Mouse (Mus musculus) midbrain, postnatal 0 days (tissue): ENCODE measurements around the gene Slc7a15. TPM values are rescaled to one million over a fixed set of nuclear protein-coding genes. Genes with fewer than 3 reads are reported as not detected.
A peak's percentile ranks its signal among the peaks of the same experiment; 100 is the strongest.

Experiments used
- ATAC-seq: fragments of 200-750 bp; cut with Nextera tagmentation; 2 replicates; pipeline ENCODE4 v1.8.0; 2017; ENCODE audit warnings: moderate number of reproducible peaks, mild to moderate bottlenecking, moderate TSS enrichment, moderate library complexity; ENCODE audit not compliant: low FRiP score
- DNase-seq: peaks from one replicate; pipeline ENCODE4 v3.0.0-alpha.2; 2015; ENCODE audit warnings: low spot score
- H3K27ac ChIP-seq: fragments of 300-500 bp; sonication (generic); 2 replicates; pipeline ENCODE4 v1.5.1; 2014; ENCODE audit warnings: low read depth, mild to moderate bottlenecking, low read length, mixed read lengths
- H3K27me3 ChIP-seq: fragments of 300-500 bp; sonication (generic); 2 replicates; pipeline ENCODE4 v1.6.1; 2014; ENCODE audit warnings: low read length, control low read depth, mixed read lengths; ENCODE audit not compliant: insufficient read depth
- H3K36me3 ChIP-seq: fragments of 300-500 bp; sonication (generic); 2 replicates; pipeline ENCODE4 v1.6.1; 2014; ENCODE audit warnings: low read length, control low read depth, mixed read lengths; ENCODE audit not compliant: insufficient read depth
- H3K4me1 ChIP-seq: fragments of 300-500 bp; sonication (generic); 2 replicates; pipeline ENCODE4 v1.6.1; 2014; ENCODE audit warnings: mild to moderate bottlenecking, control low read depth, antibody characterized with exemption, low read length, mixed read lengths; ENCODE audit not compliant: insufficient read depth
- H3K4me2 ChIP-seq: fragments of 300-500 bp; sonication (generic); 2 replicates; pipeline ENCODE4 v1.6.1; 2014; ENCODE audit warnings: low read depth, mild to moderate bottlenecking, low read length, mixed read lengths; ENCODE audit not compliant: poor library complexity, severe bottlenecking
- H3K4me3 ChIP-seq: fragments of 300-500 bp; sonication (generic); 2 replicates; pipeline ENCODE4 v1.5.1; 2014; ENCODE audit warnings: low read depth, mild to moderate bottlenecking, low read length, moderate library complexity
- H3K9ac ChIP-seq: fragments of 300-500 bp; sonication (generic); replicated peaks from 2 replicates; pipeline ENCODE4 v1.6.1; 2014; ENCODE audit warnings: mild to moderate bottlenecking, low read length, moderate library complexity, mixed read lengths; ENCODE audit not compliant: poor library complexity, severe bottlenecking
- H3K9me3 ChIP-seq: fragments of 300-500 bp; sonication (generic); 2 replicates; pipeline ENCODE4 v1.6.1; 2016; ENCODE audit warnings: low read length, control low read depth
- CTCF ChIP-seq: IDR thresholded peaks from 2 replicates; pipeline ENCODE4 v1.5.1; 2016; ENCODE audit warnings: antibody characterized with exemption, mild to moderate bottlenecking
- WGBS: fragments of 180-500 bp; shearing (Covaris S2); extraction: QIAGEN DNeasy Blood & Tissue Kit; methylation state at CpG from one replicate; pipeline ENCODE4 v1.1.7; 2014; 5-methylcytosine and 5-hydroxymethylcytosine counted together
- polyA plus RNA-seq: library from polyadenylated mRNA; unstranded; fragments of >200 nt; fragmentation: Nextera tagmentation; extraction: Ambion mirVana; gene quantifications from 2 replicates; pipeline ENCODE4 v1.2.1, GENCODE M21; 2015
- total RNA-seq: library from RNA; depleted of rRNA; stranded (reverse); fragments of >200 nt; gene quantifications from 2 replicates; pipeline ENCODE4 v1.2.3, GENCODE M21; 2014

Slc7a15 gene
- total and polyA plus RNA-seq, 2 experiments from 2014 or later: not detected

DNA sequence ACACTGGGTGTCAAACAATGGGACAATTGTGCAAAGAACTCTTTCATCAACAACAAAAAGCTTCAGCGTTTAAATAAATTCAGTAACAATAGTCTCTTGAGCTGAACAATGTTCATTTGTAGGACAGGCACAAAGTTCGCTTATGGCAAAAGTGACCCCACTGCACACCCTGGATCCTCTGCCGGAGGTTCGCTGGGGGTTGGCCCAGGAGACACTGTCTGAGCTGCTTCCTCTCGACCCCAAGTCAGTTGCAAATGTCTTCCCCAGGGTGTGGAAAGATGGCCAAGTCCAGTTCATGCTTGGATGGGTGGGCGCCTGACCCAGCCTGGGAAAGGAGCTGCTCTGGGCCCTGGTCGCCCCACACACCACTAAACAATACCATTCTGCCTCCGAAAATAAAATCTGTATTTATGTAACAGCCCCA lies 100.7 kb downstream of the Slc7a15 start:
- whole genome bisulfite sequencing: 3% methylated on average over 8 of the region's 8 CpGs
- peak overlapping the region; percentile 100 for H3K9ac ChIP-seq
- peak; percentile 21 for DNase-seq

GRCm38 (mm10) chr12:8497314-8497706 lies 101.6 kb downstream of the Slc7a15 start:
- ATAC-seq (no peak), DNase-seq (no peak)
- Histone ChIP-seq H3K4me2 (peak overlapping the region; percentile 86), H3K27me3 (no peaks in the 10 kb centered on the region), H3K9ac (peak overlapping the region; percentile 54), H3K4me1 (peaks cover 19% of the 10 kb centered on the region; the same call in 1 of the 2 replicates), H3K27ac (no peak overlapping the region; the same call in 1 of the 2 replicates), H3K9me3 (no peaks in the 10 kb centered on the region), H3K4me3 (peak overlapping the region; percentile 96), H3K36me3 (no peaks in the 10 kb centered on the region)
- WGBS: 16% methylated on average over 2 of the region's 2 CpGs
- no peak for TF ChIP-seq CTCF

More for the DNA sequence above, 100.7 kb downstream of the Slc7a15 start:
- Histone ChIP-seq H3K4me1 (peaks cover 19% of the 10 kb centered on the region; the same call in 1 of the 2 replicates), H3K27me3 (no peaks in the 10 kb centered on the region), H3K4me2 (peak overlapping the region; percentile 86), H3K27ac (0 out of 2 replicates have a peak overlapping the region, but pooled peaks have one; percentile 28), H3K36me3 (no peaks in the 10 kb centered on the region), H3K4me3 (peak overlapping the region; percentile 96), H3K9me3 (no peaks in the 10 kb centered on the region)
- no peak for TF ChIP-seq CTCF
- no peak for ATAC-seq

DNA sequence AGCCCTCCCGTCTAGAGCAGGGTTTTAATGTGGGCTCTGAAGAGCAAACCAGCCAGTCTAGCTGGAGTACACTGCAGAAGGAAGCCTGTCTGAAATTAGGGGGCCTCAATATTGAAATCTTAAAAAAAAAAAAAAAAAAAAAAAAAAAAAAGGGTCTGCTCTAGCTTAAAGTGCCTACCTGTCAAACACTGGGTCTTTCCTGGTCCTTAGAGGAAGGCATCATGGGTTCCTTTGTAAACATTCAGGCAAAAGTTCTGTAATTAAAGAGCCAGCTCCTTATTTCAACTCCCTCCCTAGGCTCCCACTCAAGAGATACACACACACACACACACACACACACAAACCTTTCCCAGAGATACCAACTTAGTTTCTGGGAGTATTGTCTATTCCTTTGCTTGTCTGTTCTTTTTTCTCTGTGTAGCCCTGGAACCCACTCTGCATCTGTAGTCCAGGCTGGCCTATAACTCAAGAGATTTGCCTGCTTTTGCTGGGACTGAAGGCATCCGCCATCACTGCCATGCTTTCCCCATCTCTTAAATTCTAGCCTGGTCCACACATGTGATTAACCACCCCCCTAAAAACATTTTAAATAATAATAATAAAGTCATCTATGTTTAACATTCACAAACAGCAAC lies 102.1 kb downstream of the Slc7a15 start:
- Histone ChIP-seq H3K27me3 (no peaks in the 10 kb centered on the region), H3K9ac (peak overlapping the region; percentile 29; the same call in 1 of the 2 replicates), H3K4me1 (peaks cover 19% of the 10 kb centered on the region; the same call in 1 of the 2 replicates), H3K36me3 (no peaks in the 10 kb centered on the region), H3K4me3 (peak overlapping the region; percentile 96), H3K9me3 (no peaks in the 10 kb centered on the region), H3K27ac (peak overlapping the region; percentile 67; the same call in 1 of the 2 replicates), H3K4me2 (peak overlapping the region; percentile 86)
- no peak for TF ChIP-seq CTCF
- no peak for DNase-seq
- ATAC-seq: no peak
- 20% methylated on average over 2 of the region's 2 CpGs for WGBS

- WGBS: 17% methylated on average over 15 of the region's 15 CpGs
Measured at GRCm38 (mm10) chr12:8495881-8496678, 102.8 kb downstream of the Slc7a15 start.

GRCm38 (mm10) chr12:8494675-8495074 lies 104.2 kb downstream of the Slc7a15 start:
- no peak overlapping the region for H3K27ac ChIP-seq
- TF ChIP-seq CTCF: no peak
- no peak overlapping the region for H3K4me2 ChIP-seq
- no peak overlapping the region for H3K9ac ChIP-seq
- no peaks in the 10 kb centered on the region for H3K36me3 ChIP-seq
- H3K27me3 ChIP-seq: no peaks in the 10 kb centered on the region
- DNase-seq (no peak), ATAC-seq (no peak)
- H3K4me1 ChIP-seq: peaks cover 13% of the 10 kb centered on the region; the same call in 1 of the 2 replicates
- H3K4me3 ChIP-seq: no peak overlapping the region
- WGBS: 88% methylated on average over 3 of the region's 3 CpGs
- H3K9me3 ChIP-seq: no peaks in the 10 kb centered on the region

More at GRCm38 (mm10) chr12:8495881-8496678, 102.8 kb downstream of the Slc7a15 start:
- no peaks in the 10 kb centered on the region for H3K27me3 ChIP-seq
- peak overlapping the region; percentile 96 for H3K4me3 ChIP-seq
- no peak for TF ChIP-seq CTCF
- H3K9ac ChIP-seq: 0 out of 2 replicates have a peak overlapping the region, but pooled peaks have one; percentile 29
- peaks cover 17% of the 10 kb centered on the region; the same call in 1 of the 2 replicates for H3K4me1 ChIP-seq
- no peaks in the 10 kb centered on the region for H3K36me3 ChIP-seq
- H3K4me2 ChIP-seq: peak overlapping the region; percentile 86
- peak overlapping the region; percentile 67 for H3K27ac ChIP-seq
- peak; percentile 66 for DNase-seq
- no peak for ATAC-seq
- no peaks in the 10 kb centered on the region for H3K9me3 ChIP-seq
